Mouse (Mus musculus): Measurements from ENCODE around the gene Ankfy1. TPM values are rescaled to one million over a fixed set of nuclear protein-coding genes. Genes with fewer than 3 reads are reported as not detected.

Ankfy1 gene
- 25.1 and 26.8 TPM in 2 replicates for polyA plus RNA-seq (2016; fragmentation: Nextera tagmentation; extraction: Ambion mirVana)

GRCm38 (mm10) chr11:72689551-72690510, at the start of gene Ankfy1:
TSS of gene Ankfy1 (plus strand) at chr11:72690006.
- Histone ChIP-seq H3K4me1 (peaks cover 18% of the 10 kb centered on the region), H3K4me3 (peak within 1 kb of the TSS; percentile 80), H3K27ac (peak within 1 kb of the TSS; percentile 75), H3K36me3 (no peaks in the 10 kb centered on the region), H3K9ac (peak within 1 kb of the TSS; percentile 80), H3K9me3 (no peaks in the 10 kb centered on the region), H3K27me3 (replicated peaks) (no peaks in the 10 kb centered on the region), H3K4me2 (replicated peaks) (peak within 1 kb of the TSS; percentile 85)
- ATAC-seq (ENCODE audit: low FRiP score, low read depth): peak; percentile 98
- WGBS: under 1% methylated on average over 56 of the region's 56 CpGs

- Histone ChIP-seq H3K4me3 (no peak overlapping the region), H3K9me3 (no peaks in the 10 kb centered on the region), H3K36me3 (no peaks in the 10 kb centered on the region; the same call in 1 of the 2 replicates), H3K27ac (no peak overlapping the region), H3K4me1 (no peaks in the 10 kb centered on the region), H3K4me2 (replicated peaks) (no peak overlapping the region), H3K9ac (no peak overlapping the region), H3K27me3 (replicated peaks) (no peaks in the 10 kb centered on the region)
- ATAC-seq (ENCODE audit: low FRiP score, low read depth): no peak
- 41% methylated on average over 4 of the region's 4 CpGs for WGBS
These were observed 47.1 kb upstream of the Ankfy1 start for GRCm38 (mm10) chr11:72642730-72643129.

GRCm38 (mm10) chr11:72645386-72645785, 44.4 kb upstream of the Ankfy1 start:
- no peak overlapping the region for H3K9ac ChIP-seq
- no peaks in the 10 kb centered on the region for H3K36me3 ChIP-seq
- no peak overlapping the region for H3K4me3 ChIP-seq
- H3K4me2 ChIP-seq (replicated peaks): no peak overlapping the region
- WGBS: 94% methylated on average over 5 of the region's 5 CpGs
- H3K4me1 ChIP-seq: no peaks in the 10 kb centered on the region
- H3K27me3 ChIP-seq (replicated peaks): no peaks in the 10 kb centered on the region
- H3K27ac ChIP-seq: no peak overlapping the region
- no peaks in the 10 kb centered on the region for H3K9me3 ChIP-seq
- no peak for ATAC-seq (ENCODE audit: low FRiP score, low read depth)

- Histone ChIP-seq H3K36me3 (no peaks in the 10 kb centered on the region), H3K9me3 (no peaks in the 10 kb centered on the region), H3K27me3 (replicated peaks) (no peaks in the 10 kb centered on the region), H3K9ac (no peak overlapping the region), H3K4me2 (replicated peaks) (no peak overlapping the region), H3K4me3 (no peak overlapping the region), H3K27ac (no peak overlapping the region), H3K4me1 (no peaks in the 10 kb centered on the region)
- ATAC-seq (ENCODE audit: low FRiP score, low read depth): no peak
- WGBS: 76% methylated on average over 2 of the region's 2 CpGs
These were observed 39.5 kb upstream of the Ankfy1 start for GRCm38 (mm10) chr11:72650347-72650746.

- H3K4me2 ChIP-seq (replicated peaks): no peak overlapping the region
- no peak overlapping the region for H3K27ac ChIP-seq
- H3K9ac ChIP-seq: no peak overlapping the region
- H3K36me3 ChIP-seq: no peaks in the 10 kb centered on the region
- H3K4me1 ChIP-seq: no peaks in the 10 kb centered on the region
- H3K4me3 ChIP-seq: no peak overlapping the region
- ATAC-seq (ENCODE audit: low FRiP score, low read depth): no peak
- no peaks in the 10 kb centered on the region for H3K9me3 ChIP-seq
- no peaks in the 10 kb centered on the region for H3K27me3 ChIP-seq (replicated peaks)
These were observed 29.9 kb upstream of the Ankfy1 start for GRCm38 (mm10) chr11:72659918-72660317.

- Histone ChIP-seq H3K27me3 (replicated peaks) (no peaks in the 10 kb centered on the region), H3K36me3 (no peaks in the 10 kb centered on the region), H3K9ac (no peak overlapping the region), H3K4me1 (no peaks in the 10 kb centered on the region), H3K4me2 (replicated peaks) (no peak overlapping the region), H3K4me3 (no peak overlapping the region), H3K9me3 (no peaks in the 10 kb centered on the region), H3K27ac (no peak overlapping the region)
- WGBS: 94% methylated on average over 1 of the region's 1 CpGs
- ATAC-seq (ENCODE audit: low FRiP score, low read depth): no peak
These were observed 29.4 kb upstream of the Ankfy1 start for GRCm38 (mm10) chr11:72660359-72660758.

GRCm38 (mm10) chr11:72664641-72665040, 25.2 kb upstream of the Ankfy1 start:
- ATAC-seq (ENCODE audit: low FRiP score, low read depth): no peak
- 96% methylated on average over 4 of the region's 4 CpGs for WGBS
- no peak overlapping the region for H3K27ac ChIP-seq
- H3K27me3 ChIP-seq (replicated peaks): no peaks in the 10 kb centered on the region
- H3K4me3 ChIP-seq: no peak overlapping the region
- 0 out of 2 replicates have a peak, but pooled peaks cover 2% of the 10 kb centered on the region for H3K9me3 ChIP-seq
- H3K4me1 ChIP-seq: no peaks in the 10 kb centered on the region
- no peak overlapping the region for H3K4me2 ChIP-seq (replicated peaks)
- no peak overlapping the region for H3K9ac ChIP-seq
- H3K36me3 ChIP-seq: peaks cover 3% of the 10 kb centered on the region; the same call in 1 of the 2 replicates

GRCm38 (mm10) chr11:72670634-72671033, 19.2 kb upstream of the Ankfy1 start:
- no peak overlapping the region for H3K27ac ChIP-seq
- no peaks in the 10 kb centered on the region for H3K4me1 ChIP-seq
- 0 out of 2 replicates have a peak, but pooled peaks cover 2% of the 10 kb centered on the region for H3K9me3 ChIP-seq
- H3K9ac ChIP-seq: no peak overlapping the region
- ATAC-seq (ENCODE audit: low FRiP score, low read depth): no peak
- peaks cover 3% of the 10 kb centered on the region; the same call in 1 of the 2 replicates for H3K36me3 ChIP-seq
- no peak overlapping the region for H3K4me2 ChIP-seq (replicated peaks)
- no peak overlapping the region for H3K4me3 ChIP-seq
- no peaks in the 10 kb centered on the region for H3K27me3 ChIP-seq (replicated peaks)

GRCm38 (mm10) chr11:72671294-72671988, 18.4 kb upstream of the Ankfy1 start:
- H3K27me3 ChIP-seq (replicated peaks): no peaks in the 10 kb centered on the region
- H3K36me3 ChIP-seq: peaks cover 3% of the 10 kb centered on the region; the same call in 1 of the 2 replicates
- WGBS: 83% methylated on average over 6 of the region's 6 CpGs
- no peak overlapping the region for H3K4me3 ChIP-seq
- H3K27ac ChIP-seq: no peak overlapping the region
- H3K4me2 ChIP-seq (replicated peaks): no peak overlapping the region
- 0 out of 2 replicates have a peak, but pooled peaks cover 2% of the 10 kb centered on the region for H3K9me3 ChIP-seq
- no peaks in the 10 kb centered on the region for H3K4me1 ChIP-seq
- no peak overlapping the region for H3K9ac ChIP-seq
- no peak for ATAC-seq (ENCODE audit: low FRiP score, low read depth)

- Histone ChIP-seq H3K27me3 (replicated peaks) (no peaks in the 10 kb centered on the region), H3K36me3 (peaks cover 3% of the 10 kb centered on the region; the same call in 1 of the 2 replicates), H3K4me2 (replicated peaks) (no peak overlapping the region), H3K4me3 (no peak overlapping the region), H3K9ac (no peak overlapping the region), H3K4me1 (no peaks in the 10 kb centered on the region), H3K9me3 (0 out of 2 replicates have a peak, but pooled peaks cover 2% of the 10 kb centered on the region), H3K27ac (no peak overlapping the region)
- 94% methylated on average over 1 of the region's 1 CpGs for WGBS
- ATAC-seq (ENCODE audit: low FRiP score, low read depth): no peak
These were observed 17.4 kb upstream of the Ankfy1 start for GRCm38 (mm10) chr11:72672438-72672837.

GRCm38 (mm10) chr11:72675280-72675679, 14.5 kb upstream of the Ankfy1 start:
- WGBS: 79% methylated on average over 2 of the region's 2 CpGs
- Histone ChIP-seq H3K36me3 (no peaks in the 10 kb centered on the region), H3K4me2 (replicated peaks) (no peak overlapping the region), H3K27ac (no peak overlapping the region), H3K4me3 (no peak overlapping the region), H3K9me3 (no peaks in the 10 kb centered on the region), H3K4me1 (no peaks in the 10 kb centered on the region), H3K9ac (no peak overlapping the region), H3K27me3 (replicated peaks) (no peaks in the 10 kb centered on the region)
- ATAC-seq (ENCODE audit: low FRiP score, low read depth): no peak

- Histone ChIP-seq H3K4me2 (replicated peaks) (no peak overlapping the region), H3K4me3 (no peak overlapping the region), H3K9ac (no peak overlapping the region), H3K4me1 (no peaks in the 10 kb centered on the region), H3K27ac (no peak overlapping the region), H3K27me3 (replicated peaks) (no peaks in the 10 kb centered on the region), H3K36me3 (peaks cover 8% of the 10 kb centered on the region; the same call in 1 of the 2 replicates), H3K9me3 (no peaks in the 10 kb centered on the region)
- no peak for ATAC-seq (ENCODE audit: low FRiP score, low read depth)
These were observed 9.1 kb upstream of the Ankfy1 start for GRCm38 (mm10) chr11:72680726-72681125.
